22 mouse cellular contexts compared by ENCODE assay signal in genomic region chr5:137544926-137545325, GRCm38 (mm10). TPM values are rescaled to one million over a fixed set of nuclear protein-coding genes. Genes with fewer than 3 reads are reported as not detected.
"Had no signal": no experiment of that assay in that cellular context is flagged by ENCODE, and none has a peak within 500 bp of the region (broad histone marks: within the 10 kb centered on the region; RNA-seq: fewer than 3 reads in every experiment).

No protein-coding gene starts in this region.

- H3K36me3 ChIP-seq: kidney, embryonic 15.5 days; limb, embryonic 10.5 days; liver, embryonic 13.5 days; lung, embryonic 15.5 days; midbrain, embryonic 15.5 days; stomach, embryonic 15.5 days had no signal

- H3K4me2 ChIP-seq: kidney, embryonic 15.5 days; liver, embryonic 13.5 days; lung, embryonic 15.5 days; midbrain, embryonic 11.5 days; midbrain, embryonic 15.5 days; stomach, embryonic 15.5 days had no signal

- ATAC-seq: liver, postnatal 0 days; midbrain, embryonic 15.5 days had no signal

- H3K9ac ChIP-seq: kidney, embryonic 15.5 days; liver, embryonic 13.5 days; liver, postnatal 0 days; lung, embryonic 15.5 days; midbrain, embryonic 15.5 days; stomach, embryonic 15.5 days had no signal

- H3K4me1 ChIP-seq: kidney, embryonic 15.5 days; limb, embryonic 10.5 days; liver, embryonic 13.5 days; lung, embryonic 15.5 days; midbrain, embryonic 15.5 days; stomach, embryonic 15.5 days had no signal

- H3K4me3 ChIP-seq: kidney, embryonic 15.5 days; left cerebral cortex, adult 2 months; limb, embryonic 10.5 days; liver, embryonic 13.5 days; lung, embryonic 15.5 days; megakaryocyte, embryonic 14.5 days; midbrain, embryonic 15.5 days; stomach, embryonic 15.5 days had no signal

- H3K9me3 ChIP-seq: kidney, embryonic 15.5 days; limb, embryonic 10.5 days; liver, embryonic 13.5 days; lung, embryonic 15.5 days; megakaryocyte, embryonic 14.5 days; midbrain, embryonic 15.5 days; stomach, embryonic 15.5 days had no signal

- DNase-seq: kidney, postnatal 14 days; liver, embryonic 13.5 days; liver, postnatal 0 days; lung, postnatal 14 days; right cerebral cortex, postnatal 14 days; thymus, postnatal 36 days had no signal

- H3K27ac ChIP-seq: kidney, embryonic 15.5 days; left cerebral cortex, adult 2 months; limb, embryonic 10.5 days; liver, embryonic 13.5 days; lung, embryonic 15.5 days; macrophage; midbrain, embryonic 15.5 days; stomach, embryonic 15.5 days had no signal

- H3K27me3 ChIP-seq: kidney, embryonic 15.5 days; lung, embryonic 15.5 days; midbrain, embryonic 15.5 days; stomach, embryonic 15.5 days had no signal

RNA-seq across cellular contexts. Expression of gene Actl6b, which starts 8.4 kb away (rescaled TPM):
- total RNA-seq: monocyte, adult 5-6 weeks had no signal
- polyA plus RNA-seq: limb, embryonic 10.5 days; liver, postnatal 0 days; macrophage; spleen, adult 2 months had no signal

RNA-seq across cellular contexts. Expression of gene Epo, which starts 11.9 kb away (rescaled TPM):
- total RNA-seq: layer of hippocampus, postnatal 25 days; left cerebral cortex, adult 2 months; left cerebral cortex, postnatal 14 days; monocyte, adult 5-6 weeks had no signal
- polyA plus RNA-seq: macrophage; midbrain, embryonic 15.5 days; neural tube, embryonic 14.5 days; spleen, adult 2 months; stomach, embryonic 15.5 days; testis, adult 2 months; thymus, postnatal 0 days had no signal
